Mouse (Mus musculus) heart, embryonic 14.5 days (tissue): Measurements from ENCODE around the gene Fam57a. TPM values are rescaled to one million over a fixed set of nuclear protein-coding genes. Genes with fewer than 3 reads are reported as not detected.
A peak's percentile ranks its signal among the peaks of the same experiment; 100 is the strongest.

Experiments
- ATAC-seq: fragments of 200-750 bp; cut with Nextera tagmentation; 2 replicates; pipeline ENCODE4 v1.8.0; 2017; ENCODE audit warnings: low read depth, moderate TSS enrichment; ENCODE audit not compliant: insufficient number of reproducible peaks, insufficient read depth, low FRiP score
- H3K27ac ChIP-seq, 2 experiments: fragments of 200-500 bp in 1 of 2; fragments of 300-500 bp in 1 of 2; sonication (generic) in 1 of 2; replicated peaks in 1 of 2; 2 replicates each; pipeline ENCODE4 v1.5.1; 2012 to 2014; ENCODE audit warnings: low read depth in 2 of 2, low read length in 2 of 2, control low read depth in 1 of 2, mild to moderate bottlenecking in 1 of 2, mixed read lengths in 1 of 2; ENCODE audit not compliant: control insufficient read depth in 1 of 2, insufficient read depth in 1 of 2
- H3K27me3 ChIP-seq: fragments of 300-500 bp; sonication (generic); 2 replicates; pipeline ENCODE4 v1.6.1; 2014; ENCODE audit warnings: mild to moderate bottlenecking, low read length, control low read depth; ENCODE audit not compliant: control insufficient read depth, insufficient read depth
- H3K36me3 ChIP-seq: fragments of 300-500 bp; sonication (generic); 2 replicates; pipeline ENCODE4 v1.6.1; 2014; ENCODE audit warnings: mild to moderate bottlenecking, control low read depth, low read length, mixed read lengths; ENCODE audit not compliant: control insufficient read depth, insufficient read depth
- H3K4me1 ChIP-seq, 2 experiments: fragments of 200-500 bp in 1 of 2; fragments of 300-500 bp in 1 of 2; sonication (generic) in 1 of 2; 2 replicates each; pipeline ENCODE4 v1.6.1; 2012 to 2014; ENCODE audit warnings: low read length in 2 of 2, control low read depth in 1 of 2, mixed read lengths in 1 of 2; ENCODE audit not compliant: control insufficient read depth in 2 of 2, insufficient read depth in 2 of 2
- H3K4me2 ChIP-seq: fragments of 300-500 bp; sonication (generic); 2 replicates; pipeline ENCODE4 v1.6.1; 2014; ENCODE audit warnings: mild to moderate bottlenecking, low read length
- H3K4me3 ChIP-seq, 2 experiments: fragments of 200-500 bp in 1 of 2; fragments of 300-500 bp in 1 of 2; sonication (generic) in 1 of 2; 2 replicates each; pipeline ENCODE4 v1.5.1; 2012 to 2014; ENCODE audit warnings: low read length in 2 of 2, mild to moderate bottlenecking in 2 of 2, control low read depth in 1 of 2, low read depth in 1 of 2, moderate library complexity in 1 of 2; ENCODE audit not compliant: control insufficient read depth in 1 of 2, insufficient read depth in 1 of 2
- H3K9ac ChIP-seq: fragments of 300-500 bp; sonication (generic); 2 replicates; pipeline ENCODE4 v1.6.1; 2014; ENCODE audit warnings: mild to moderate bottlenecking, low read length
- H3K9me3 ChIP-seq: fragments of 300-500 bp; sonication (generic); 2 replicates; pipeline ENCODE4 v1.6.1; 2016; ENCODE audit warnings: low read length, control low read depth; ENCODE audit not compliant: control insufficient read depth
- WGBS: fragments of 180-500 bp; shearing (Covaris S2); extraction: QIAGEN DNeasy Blood & Tissue Kit; methylation state at CpG from one replicate; pipeline ENCODE4 v1.1.7; 2014; 5-methylcytosine and 5-hydroxymethylcytosine counted together
- polyA plus RNA-seq: library from polyadenylated mRNA; unstranded; fragments of >200 nt; fragmentation: Nextera tagmentation; extraction: Ambion mirVana; gene quantifications from 2 replicates; pipeline ENCODE4 v1.2.1, GENCODE M21; 2014

Gene Fam57a
- polyA plus RNA-seq, 1 experiment from 2014 or later: 23.1 TPM

GRCm38 (mm10) chr11:76213841-76214240 lies 34.4 kb downstream of the Fam57a start:
- 87% methylated on average over 5 of the region's 5 CpGs for WGBS
- Histone ChIP-seq H3K9me3 (no peaks in the 10 kb centered on the region), H3K4me1 (peaks cover 2 to 7% of the 10 kb centered on the region in 2 experiments; a peak in 2 of 4 replicates), H3K4me3 (no peak overlapping the region), H3K4me2 (no peak overlapping the region), H3K27ac (no peak overlapping the region), H3K27me3 (no peaks in the 10 kb centered on the region), H3K9ac (no peak overlapping the region), H3K36me3 (peaks cover 44% of the 10 kb centered on the region)
- ATAC-seq: no peak

GRCm38 (mm10) chr11:76215011-76215410 lies 35.5 kb downstream of the Fam57a start:
- H3K27ac ChIP-seq: no peak overlapping the region
- no peak overlapping the region for H3K4me3 ChIP-seq
- no peaks in the 10 kb centered on the region for H3K27me3 ChIP-seq
- peaks cover 2 to 7% of the 10 kb centered on the region in 2 experiments; a peak in 2 of 4 replicates for H3K4me1 ChIP-seq
- ATAC-seq: no peak
- peaks cover 39% of the 10 kb centered on the region for H3K36me3 ChIP-seq
- no peaks in the 10 kb centered on the region for H3K9me3 ChIP-seq
- WGBS: 93% methylated on average over 2 of the region's 2 CpGs
- H3K4me2 ChIP-seq: no peak overlapping the region
- H3K9ac ChIP-seq: no peak overlapping the region

GRCm38 (mm10) chr11:76216049-76216540 lies 36.6 kb downstream of the Fam57a start:
- WGBS: 94% methylated on average over 5 of the region's 5 CpGs
- H3K4me3 ChIP-seq: peak overlapping the region in 1 of 2 experiments; percentile 92; a peak in 1 of 4 replicates

GRCm38 (mm10) chr11:76216681-76217389 lies 37.4 kb downstream of the Fam57a start:
- peaks cover 2 to 7% of the 10 kb centered on the region in 2 experiments; a peak in 2 of 4 replicates for H3K4me1 ChIP-seq
- ATAC-seq: peak; percentile 59; the same call in 1 of the 2 replicates
- H3K27me3 ChIP-seq: no peaks in the 10 kb centered on the region
- H3K9me3 ChIP-seq: no peaks in the 10 kb centered on the region
- H3K9ac ChIP-seq: peak overlapping the region; percentile 95
- peaks cover 47% of the 10 kb centered on the region for H3K36me3 ChIP-seq
- H3K4me2 ChIP-seq: peak overlapping the region; percentile 83
- H3K27ac ChIP-seq: peak overlapping the region; percentile 60 to 92
- 2% methylated on average over 33 of the region's 33 CpGs for WGBS
- peak overlapping the region; percentile 72 to 92 for H3K4me3 ChIP-seq

More at GRCm38 (mm10) chr11:76216049-76216540, 36.6 kb downstream of the Fam57a start:
- H3K9me3 ChIP-seq: no peaks in the 10 kb centered on the region
- peak overlapping the region; percentile 83 for H3K4me2 ChIP-seq
- no peak for ATAC-seq
- peaks cover 42% of the 10 kb centered on the region for H3K36me3 ChIP-seq
- H3K4me1 ChIP-seq: peaks cover 2 to 7% of the 10 kb centered on the region in 2 experiments; a peak in 2 of 4 replicates
- H3K9ac ChIP-seq: peak overlapping the region; percentile 95
- H3K27me3 ChIP-seq: no peaks in the 10 kb centered on the region
- H3K27ac ChIP-seq: no peak overlapping the region

GRCm38 (mm10) chr11:76217390-76217800 lies 37.9 kb downstream of the Fam57a start, which contains the start of the genes Dbil5 and Gemin4:
Dbil5 (plus strand) TSS chr11:76217608.
Gemin4 (minus strand) TSS chr11:76217664.
- Histone ChIP-seq H3K9ac (peak within 1 kb of the TSS; percentile 95), H3K27ac (peak within 1 kb of the TSS; percentile 60 to 92), H3K4me3 (peak within 1 kb of the TSS; percentile 72 to 92), H3K4me1 (peaks cover 2 to 7% of the 10 kb centered on the region in 2 experiments; a peak in 2 of 4 replicates), H3K9me3 (no peaks in the 10 kb centered on the region), H3K27me3 (no peaks in the 10 kb centered on the region), H3K36me3 (peaks cover 44% of the 10 kb centered on the region), H3K4me2 (peak within 1 kb of the TSS; percentile 83)
- under 1% methylated on average over 35 of the region's 35 CpGs for WGBS
- ATAC-seq: peak; percentile 95

- Histone ChIP-seq H3K9me3 (no peaks in the 10 kb centered on the region), H3K27me3 (no peaks in the 10 kb centered on the region), H3K36me3 (peaks cover 54% of the 10 kb centered on the region), H3K4me2 (no peak overlapping the region), H3K9ac (no peak overlapping the region), H3K4me3 (no peak overlapping the region), H3K27ac (no peak overlapping the region), H3K4me1 (no peaks in the 10 kb centered on the region)
- 87% methylated on average over 5 of the region's 5 CpGs for WGBS
- no peak for ATAC-seq
Observed at GRCm38 (mm10) chr11:76224631-76225030, 45.2 kb downstream of the Fam57a start.

GRCm38 (mm10) chr11:76225051-76225450 lies 45.6 kb downstream of the Fam57a start:
- no peaks in the 10 kb centered on the region for H3K4me1 ChIP-seq
- no peaks in the 10 kb centered on the region for H3K9me3 ChIP-seq
- no peak overlapping the region for H3K9ac ChIP-seq
- H3K36me3 ChIP-seq: peaks cover 49% of the 10 kb centered on the region
- H3K27me3 ChIP-seq: no peaks in the 10 kb centered on the region
- H3K27ac ChIP-seq: no peak overlapping the region
- H3K4me3 ChIP-seq: no peak overlapping the region
- no peak overlapping the region for H3K4me2 ChIP-seq
- ATAC-seq: no peak
